Mouse (Mus musculus): ENCODE measurements at regions not wholly inside any gene's neighbourhood (a gene's known extent, or its start where the extent isn't known, plus 50 kb on each side); places are given as distances from the start of the nearest gene placed in this dataset.

DNA sequence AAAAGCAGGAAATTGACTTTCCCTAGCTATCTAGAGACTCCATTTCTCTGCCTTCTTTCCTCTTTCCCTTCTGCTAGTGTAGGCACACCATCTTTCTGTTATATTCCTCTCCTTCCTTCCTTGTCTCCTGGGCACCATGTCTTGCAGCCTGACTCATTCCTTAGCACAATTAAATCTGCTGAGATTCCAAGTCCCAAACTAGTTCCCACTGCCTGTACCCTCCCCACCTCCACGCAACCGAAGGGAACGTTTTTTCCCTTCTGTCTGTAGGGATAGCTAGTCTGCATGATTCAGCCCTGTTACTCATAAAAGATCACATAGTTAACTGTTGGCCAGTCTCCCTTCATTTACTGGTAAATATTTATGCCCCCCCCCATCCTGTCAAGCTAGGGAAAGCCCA lies 158.8 kb upstream of the Prkcq start:
- Histone ChIP-seq H3K4me2 (no peak overlapping the region), H3K27ac (no peak overlapping the region), H3K4me3 (no peak overlapping the region), H3K9me3 (replicated peaks) (no peaks in the 10 kb centered on the region), H3K36me3 (no peaks in the 10 kb centered on the region), H3K27me3 (replicated peaks) (no peaks in the 10 kb centered on the region), H3K9ac (no peak overlapping the region), H3K4me1 (no peaks in the 10 kb centered on the region)
- ATAC-seq: no peak
- 71% methylated on average over 3 of the region's 3 CpGs for WGBS (ENCODE audit: insufficient replicate concordance)

DNA sequence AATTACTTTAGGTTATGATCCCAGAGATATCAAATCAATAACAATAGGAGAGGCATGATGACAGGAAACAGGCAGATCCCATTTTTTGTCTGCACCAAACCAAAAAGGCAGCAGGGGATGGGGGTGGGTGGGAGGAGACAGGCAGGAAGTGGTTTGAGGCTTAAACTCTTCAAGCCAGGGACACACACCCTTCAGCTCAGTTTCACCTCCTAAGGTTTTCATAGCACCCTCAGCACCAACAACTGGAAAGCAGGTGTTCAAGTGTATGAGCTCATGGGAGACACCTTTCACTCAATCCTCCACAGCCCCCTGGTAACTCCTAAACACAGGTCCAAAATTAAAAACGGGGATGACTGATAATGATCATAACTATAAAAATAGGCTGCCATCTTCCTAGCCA lies 155.5 kb upstream of the Prkcq start:
- H3K4me1 ChIP-seq: no peaks in the 10 kb centered on the region
- H3K9ac ChIP-seq: no peak overlapping the region
- H3K4me3 ChIP-seq: no peak overlapping the region
- WGBS (ENCODE audit: insufficient replicate concordance): 33% methylated on average over 1 of the region's 1 CpGs
- no peaks in the 10 kb centered on the region for H3K36me3 ChIP-seq
- H3K9me3 ChIP-seq (replicated peaks): no peaks in the 10 kb centered on the region
- H3K4me2 ChIP-seq: no peak overlapping the region
- H3K27me3 ChIP-seq (replicated peaks): no peaks in the 10 kb centered on the region
- no peak overlapping the region for H3K27ac ChIP-seq
- ATAC-seq: no peak

DNA sequence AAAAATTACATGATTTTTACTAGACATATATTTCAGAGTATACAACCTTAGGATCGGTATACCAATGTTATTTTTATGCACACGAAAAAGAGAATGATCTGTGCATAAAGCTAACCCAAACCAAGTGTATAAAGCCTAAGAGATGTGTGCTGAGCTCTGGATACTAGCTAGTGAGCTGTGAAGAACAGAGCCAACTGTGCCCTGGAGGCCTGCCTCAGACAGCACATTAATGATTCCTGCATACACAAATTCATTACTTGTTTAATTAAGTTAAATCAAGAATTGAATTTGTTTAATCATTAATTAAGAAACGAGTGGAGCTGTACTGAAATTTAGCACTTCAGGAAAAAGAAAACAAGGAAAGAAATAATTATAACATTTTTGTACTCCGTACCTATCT lies 139.0 kb upstream of the Prkcq start:
- ATAC-seq: no peak
- Histone ChIP-seq H3K4me3 (no peak overlapping the region), H3K27me3 (replicated peaks) (no peaks in the 10 kb centered on the region), H3K4me2 (no peak overlapping the region), H3K9ac (no peak overlapping the region), H3K4me1 (no peaks in the 10 kb centered on the region), H3K27ac (no peak overlapping the region), H3K36me3 (no peaks in the 10 kb centered on the region), H3K9me3 (replicated peaks) (no peaks in the 10 kb centered on the region)
- 65% methylated on average over 4 of the region's 4 CpGs for WGBS (ENCODE audit: insufficient replicate concordance)

DNA sequence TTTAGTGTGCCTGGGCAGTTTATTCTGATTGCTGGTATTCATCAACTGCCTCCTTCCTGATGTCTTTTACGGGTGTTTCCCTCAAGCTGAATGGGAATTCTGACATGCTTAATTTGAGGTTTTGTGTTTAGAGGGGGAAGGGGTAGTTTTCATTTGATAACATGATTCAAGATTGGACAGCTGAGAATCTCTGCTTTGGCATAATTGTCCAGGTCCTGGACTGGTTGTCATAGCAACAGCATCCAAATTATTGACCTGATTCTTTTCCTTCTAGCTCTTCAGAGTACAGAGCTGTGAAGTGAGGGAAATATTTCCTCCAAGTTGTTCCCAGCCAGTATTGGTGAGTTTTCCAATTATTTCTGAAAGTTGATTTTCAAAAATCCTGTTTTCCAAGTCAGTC lies 137.7 kb upstream of the Prkcq start:
- Histone ChIP-seq H3K4me1 (no peaks in the 10 kb centered on the region), H3K27me3 (replicated peaks) (no peaks in the 10 kb centered on the region), H3K36me3 (no peaks in the 10 kb centered on the region), H3K4me3 (no peak overlapping the region), H3K4me2 (no peak overlapping the region), H3K27ac (no peak overlapping the region), H3K9me3 (replicated peaks) (no peaks in the 10 kb centered on the region), H3K9ac (no peak overlapping the region)
- ATAC-seq: no peak
- 62% methylated on average over 1 of the region's 1 CpGs for WGBS (ENCODE audit: insufficient replicate concordance)

DNA sequence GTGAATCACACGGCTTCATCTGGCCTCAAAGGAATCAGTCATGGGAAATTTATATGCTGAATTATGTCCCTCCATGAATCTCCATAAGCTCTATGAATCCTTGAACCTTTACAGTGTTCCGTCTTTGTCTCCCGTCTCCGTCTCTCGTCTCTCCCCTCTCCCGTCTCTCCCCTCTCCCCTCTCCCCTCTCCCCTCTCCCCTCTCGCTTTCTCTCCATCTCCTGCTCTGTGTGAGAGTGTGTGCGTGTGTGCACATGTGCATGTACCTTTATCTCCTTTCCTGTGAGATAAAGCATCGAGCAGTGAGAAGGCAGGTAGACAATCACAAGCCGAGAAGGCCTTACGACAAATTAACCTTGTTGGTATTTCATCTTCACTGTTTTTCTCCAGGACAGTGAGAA lies 134.6 kb upstream of the Prkcq start:
- WGBS (ENCODE audit: insufficient replicate concordance): 61% methylated on average over 11 of the region's 11 CpGs
- H3K4me2 ChIP-seq: no peak overlapping the region
- no peak overlapping the region for H3K27ac ChIP-seq
- H3K4me3 ChIP-seq: no peak overlapping the region
- H3K27me3 ChIP-seq (replicated peaks): no peaks in the 10 kb centered on the region
- H3K4me1 ChIP-seq: no peaks in the 10 kb centered on the region
- H3K9me3 ChIP-seq (replicated peaks): no peaks in the 10 kb centered on the region
- H3K36me3 ChIP-seq: no peaks in the 10 kb centered on the region
- no peak overlapping the region for H3K9ac ChIP-seq
- no peak for ATAC-seq

DNA sequence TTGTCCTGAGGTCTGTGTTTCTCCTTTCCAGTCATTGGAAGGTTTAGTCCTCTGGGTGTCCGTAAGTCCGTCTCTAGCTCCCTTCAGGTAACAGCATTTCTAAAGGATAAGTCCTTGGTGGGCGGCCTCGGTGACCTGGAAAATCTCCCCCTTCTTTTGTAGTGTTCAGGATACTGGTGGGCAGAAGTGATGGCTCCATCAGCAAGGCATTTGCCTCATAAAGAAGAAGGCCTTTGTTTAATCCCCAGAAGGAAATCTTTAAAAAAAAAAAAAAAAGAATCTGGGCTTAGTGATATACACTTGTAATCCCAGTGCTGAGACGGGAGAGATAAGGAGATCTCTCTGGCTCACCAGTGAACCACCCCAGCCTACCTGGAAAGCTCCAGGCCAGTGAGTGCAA lies 133.5 kb upstream of the Prkcq start:
- no peaks in the 10 kb centered on the region for H3K27me3 ChIP-seq (replicated peaks)
- WGBS (ENCODE audit: insufficient replicate concordance): 76% methylated on average over 5 of the region's 5 CpGs
- ATAC-seq: no peak

DNA sequence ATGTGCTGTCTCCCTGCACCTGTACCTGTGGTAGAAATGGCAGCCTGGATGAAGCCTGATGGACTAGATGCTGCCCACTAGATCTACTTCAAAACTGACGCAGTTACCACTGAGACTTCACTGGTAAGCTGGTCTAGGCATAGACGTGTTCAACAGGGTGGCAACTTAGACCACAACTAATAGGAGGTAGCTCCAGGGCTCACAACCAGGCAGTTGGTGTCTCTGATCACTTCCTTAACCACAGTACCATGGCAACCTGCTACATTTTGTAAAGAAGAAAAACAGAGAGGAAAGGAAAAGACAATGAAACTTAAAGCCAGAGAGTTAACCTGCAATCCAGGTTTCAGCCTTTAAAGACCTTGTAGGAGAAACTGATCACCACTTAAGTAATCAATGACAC lies 131.9 kb upstream of the Prkcq start:
- Histone ChIP-seq H3K9ac (no peak overlapping the region), H3K36me3 (no peaks in the 10 kb centered on the region), H3K9me3 (replicated peaks) (no peaks in the 10 kb centered on the region), H3K27ac (no peak overlapping the region), H3K4me3 (no peak overlapping the region), H3K27me3 (replicated peaks) (no peaks in the 10 kb centered on the region), H3K4me2 (no peak overlapping the region), H3K4me1 (no peaks in the 10 kb centered on the region)
- 61% methylated on average over 2 of the region's 2 CpGs for WGBS (ENCODE audit: insufficient replicate concordance)
- no peak for ATAC-seq

More for the DNA sequence above, 133.5 kb upstream of the Prkcq start:
- H3K4me2 ChIP-seq: no peak overlapping the region
- no peak overlapping the region for H3K4me3 ChIP-seq
- no peaks in the 10 kb centered on the region for H3K36me3 ChIP-seq
- H3K9me3 ChIP-seq (replicated peaks): no peaks in the 10 kb centered on the region
- H3K9ac ChIP-seq: no peak overlapping the region
- H3K27ac ChIP-seq: no peak overlapping the region
- no peaks in the 10 kb centered on the region for H3K4me1 ChIP-seq

DNA sequence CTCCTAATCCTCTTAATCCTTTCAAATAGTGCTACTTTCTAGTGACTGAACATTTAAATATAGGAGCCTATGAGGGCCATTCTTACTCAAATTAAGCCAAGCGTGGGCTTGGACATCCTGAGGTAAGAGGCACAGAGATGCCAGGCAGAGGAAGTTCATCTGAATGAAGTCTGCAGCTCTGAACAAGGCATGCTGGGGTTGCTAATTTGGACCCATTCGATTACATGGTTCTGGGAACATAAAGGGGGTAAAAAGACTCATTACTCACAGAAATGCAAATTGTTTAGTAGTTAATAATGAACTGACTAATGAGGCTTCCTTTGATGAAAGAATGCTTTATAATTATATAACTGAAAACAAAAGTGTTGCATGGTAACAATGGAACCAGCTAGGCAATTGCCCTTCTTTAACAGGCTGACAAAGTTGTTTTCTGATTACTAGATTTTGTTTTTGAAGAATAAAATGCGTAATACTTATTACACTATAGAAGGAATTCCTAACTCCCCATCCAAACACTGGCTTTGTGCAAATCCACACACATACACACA lies 127.1 kb upstream of the Prkcq start:
- H3K4me3 ChIP-seq: no peak overlapping the region
- no peak overlapping the region for H3K9ac ChIP-seq
- no peaks in the 10 kb centered on the region for H3K4me1 ChIP-seq
- H3K27me3 ChIP-seq (replicated peaks): no peaks in the 10 kb centered on the region
- ATAC-seq: no peak
- H3K4me2 ChIP-seq: no peak overlapping the region
- WGBS (ENCODE audit: insufficient replicate concordance): 71% methylated on average over 3 of the region's 3 CpGs
- H3K9me3 ChIP-seq (replicated peaks): no peaks in the 10 kb centered on the region
- H3K27ac ChIP-seq: no peak overlapping the region
- no peaks in the 10 kb centered on the region for H3K36me3 ChIP-seq

DNA sequence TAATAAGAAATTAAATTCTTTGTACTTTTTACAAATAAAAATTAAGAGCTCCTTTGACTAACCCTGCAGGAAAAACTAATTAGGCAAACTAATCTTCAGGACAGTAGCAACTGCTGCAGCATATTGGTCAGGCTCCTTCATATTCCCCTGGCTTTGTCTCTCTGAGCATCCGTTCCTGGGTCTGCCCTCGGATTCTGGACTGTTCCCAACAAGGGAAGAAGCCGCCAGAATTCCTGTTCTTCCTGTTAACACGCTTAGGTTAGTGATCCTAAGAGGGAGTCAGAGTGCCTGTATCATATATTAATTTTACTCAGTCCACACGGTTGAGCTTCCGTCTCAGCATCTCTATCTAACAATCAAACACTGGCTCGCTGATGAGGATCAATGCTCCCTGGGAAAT lies 120.3 kb upstream of the Prkcq start:
- Histone ChIP-seq H3K36me3 (no peaks in the 10 kb centered on the region), H3K9me3 (replicated peaks) (no peaks in the 10 kb centered on the region), H3K4me1 (no peaks in the 10 kb centered on the region), H3K9ac (no peak overlapping the region), H3K4me2 (no peak overlapping the region), H3K4me3 (no peak overlapping the region), H3K27me3 (replicated peaks) (no peaks in the 10 kb centered on the region), H3K27ac (no peak overlapping the region)
- WGBS (ENCODE audit: insufficient replicate concordance): 68% methylated on average over 7 of the region's 7 CpGs
- no peak for ATAC-seq

DNA sequence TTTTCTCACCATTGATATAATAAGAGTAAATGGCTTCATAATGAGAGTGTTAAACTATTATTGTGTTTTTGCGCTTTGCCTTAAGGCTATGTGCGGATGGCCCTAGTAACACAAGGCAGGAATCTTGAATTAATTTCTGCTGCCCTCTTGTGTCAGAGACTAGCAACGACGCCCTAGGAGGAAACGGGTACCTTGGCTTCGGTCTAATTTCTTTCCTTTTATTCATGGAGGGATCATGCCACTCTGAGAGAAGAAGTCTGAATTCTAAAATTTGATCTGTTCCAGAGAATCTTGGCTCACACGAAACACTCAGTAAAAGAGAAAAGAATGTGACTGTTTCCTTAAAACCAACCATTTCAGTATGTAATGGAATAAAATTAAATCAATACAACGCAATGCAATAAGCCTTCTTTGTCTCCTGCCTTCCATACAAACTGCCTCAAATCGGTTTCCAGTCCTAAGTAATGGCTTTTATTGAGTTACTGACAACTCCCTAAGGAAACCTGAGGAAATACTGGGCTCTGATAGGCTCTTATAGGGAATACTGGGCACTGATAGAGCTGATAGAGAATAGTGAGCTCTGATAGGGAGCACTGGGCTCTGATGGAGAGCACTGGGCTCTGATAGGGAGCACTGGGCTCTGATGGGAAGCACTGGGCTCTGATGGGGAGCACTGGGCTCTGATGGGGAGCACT lies 112.0 kb upstream of the Prkcq start:
- H3K27me3 ChIP-seq (replicated peaks): no peaks in the 10 kb centered on the region
- H3K27ac ChIP-seq: no peak overlapping the region
- H3K4me3 ChIP-seq: no peak overlapping the region
- no peak for ATAC-seq
- no peak overlapping the region for H3K4me2 ChIP-seq
- H3K4me1 ChIP-seq: no peaks in the 10 kb centered on the region
- 21% methylated on average over 9 of the region's 9 CpGs for WGBS (ENCODE audit: insufficient replicate concordance)
- H3K9me3 ChIP-seq (replicated peaks): no peaks in the 10 kb centered on the region
- H3K36me3 ChIP-seq: no peaks in the 10 kb centered on the region
- no peak overlapping the region for H3K9ac ChIP-seq

DNA sequence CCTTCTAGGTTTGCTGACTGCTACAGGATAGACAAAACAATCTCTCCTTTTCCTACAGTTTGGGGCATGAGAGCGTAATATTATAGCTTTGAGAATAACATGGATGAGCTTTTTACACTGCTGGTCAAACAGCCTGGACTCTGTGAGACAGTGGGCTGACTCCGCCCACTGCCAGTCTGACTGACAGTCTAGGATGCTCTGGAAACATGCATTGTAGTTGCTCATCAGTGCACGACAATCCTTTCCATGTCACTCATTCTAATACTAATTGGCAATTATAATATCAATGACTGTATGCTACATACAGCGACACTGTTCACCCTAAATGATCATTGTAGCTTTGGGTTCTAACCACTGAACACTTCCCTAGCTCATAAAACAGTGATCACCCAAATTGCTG lies 104.5 kb upstream of the Prkcq start:
- Histone ChIP-seq H3K9ac (no peak overlapping the region), H3K9me3 (replicated peaks) (no peaks in the 10 kb centered on the region), H3K4me2 (no peak overlapping the region), H3K27ac (no peak overlapping the region), H3K27me3 (replicated peaks) (no peaks in the 10 kb centered on the region), H3K4me3 (no peak overlapping the region), H3K4me1 (no peaks in the 10 kb centered on the region), H3K36me3 (no peaks in the 10 kb centered on the region)
- WGBS (ENCODE audit: insufficient replicate concordance): 68% methylated on average over 4 of the region's 4 CpGs
- ATAC-seq: no peak

DNA sequence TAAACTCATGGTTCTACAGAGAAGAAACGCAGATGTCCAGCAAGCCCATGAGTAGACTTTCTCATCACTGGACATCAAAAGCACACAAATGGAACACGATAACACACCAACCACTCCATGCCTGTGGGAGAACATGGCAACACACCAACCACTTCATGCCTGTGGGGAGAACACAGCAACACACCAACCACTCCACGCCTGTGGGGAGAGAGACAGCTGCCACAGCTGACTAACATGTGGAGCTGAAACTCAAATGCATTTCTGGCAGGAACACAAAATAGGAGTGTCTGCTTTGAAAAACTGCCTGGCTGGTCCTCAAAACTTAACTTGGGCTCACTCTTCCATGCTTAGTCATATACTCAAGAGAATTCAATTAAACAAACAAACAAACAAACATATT lies 88.4 kb upstream of the Prkcq start:
- Histone ChIP-seq H3K9ac (no peak overlapping the region), H3K9me3 (replicated peaks) (no peaks in the 10 kb centered on the region), H3K27me3 (replicated peaks) (no peaks in the 10 kb centered on the region), H3K4me2 (no peak overlapping the region), H3K4me1 (no peaks in the 10 kb centered on the region), H3K36me3 (no peaks in the 10 kb centered on the region), H3K4me3 (no peak overlapping the region), H3K27ac (no peak overlapping the region)
- WGBS (ENCODE audit: insufficient replicate concordance): 59% methylated on average over 3 of the region's 3 CpGs
- no peak for ATAC-seq

DNA sequence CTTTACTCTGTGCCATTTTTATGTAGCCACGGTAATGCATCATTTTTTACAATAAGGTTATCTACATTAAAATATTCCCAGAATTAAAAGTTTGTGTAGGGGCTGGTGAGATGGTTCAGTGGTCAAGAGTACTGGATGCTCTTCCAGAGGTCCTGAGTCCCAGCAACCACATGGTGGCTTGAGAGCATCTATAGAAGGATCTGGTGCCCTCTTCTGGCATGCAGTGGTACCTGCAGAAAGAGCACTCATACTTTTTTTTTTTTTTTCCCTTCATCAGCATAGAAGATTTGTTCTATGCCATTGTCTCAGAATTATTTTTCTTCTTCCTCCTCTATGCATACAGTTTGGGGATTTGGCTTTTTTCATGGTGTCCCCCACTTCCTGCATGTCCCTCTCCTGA lies 84.9 kb upstream of the Prkcq start:
- Histone ChIP-seq H3K36me3 (no peaks in the 10 kb centered on the region), H3K27ac (no peak overlapping the region), H3K9ac (no peak overlapping the region), H3K27me3 (replicated peaks) (no peaks in the 10 kb centered on the region), H3K4me2 (no peak overlapping the region), H3K4me1 (no peaks in the 10 kb centered on the region), H3K9me3 (replicated peaks) (no peaks in the 10 kb centered on the region), H3K4me3 (no peak overlapping the region)
- WGBS (ENCODE audit: insufficient replicate concordance): 17% methylated on average over 1 of the region's 1 CpGs
- no peak for ATAC-seq
